In genomic region chr6:134848197-134848890, GRCm38 (mm10) we compare ENCODE assay signal across 9 mouse cellular contexts. TPM values are rescaled to one million over a fixed set of nuclear protein-coding genes. Genes with fewer than 3 reads are reported as not detected.
DNase-seq lines count a peak whose midpoint lies in the region; TF ChIP-seq lines count a peak whose summit lies in the region.
"Had no signal": no experiment of that assay in that cellular context is flagged by ENCODE, and none has a peak within 500 bp of the region (broad histone marks: within the 10 kb centered on the region; RNA-seq: fewer than 3 reads in every experiment).

No protein-coding gene starts in this region.

- no peak overlapping the region for H3K4me3 ChIP-seq in heart, adult 2 months
- H3K4me3 ChIP-seq in heart, embryonic 10.5 days = no peak overlapping the region
- H3K4me3 ChIP-seq: limb, embryonic 15.5 days had no signal

- no peak overlapping the region for H3K9ac ChIP-seq in heart, adult 2 months (ENCODE audit: low read depth, low read length)
- H3K9ac ChIP-seq: limb, embryonic 15.5 days had no signal

- no peaks in the 10 kb centered on the region for H3K4me1 ChIP-seq in heart, adult 2 months (ENCODE audit: control insufficient read depth, insufficient read depth, low read length)
- H3K4me1 ChIP-seq in heart, embryonic 10.5 days = no peaks in the 10 kb centered on the region
- H3K4me1 ChIP-seq: limb, embryonic 15.5 days had no signal

- intact Hi-C loops in heart, adult 2 months (cut with DNase I) = no loop called here
- intact Hi-C loops in gastrocnemius, postnatal 14 days (cut with DNase I; ENCODE audit: low total_unique reads) = no loop called here

- 88% methylated on average over 5 of the region's 5 CpGs for WGBS in heart, adult 2 months
- WGBS in heart, embryonic 10.5 days = 72% methylated on average over 5 of the region's 5 CpGs

- no peak for TF ChIP-seq POLR2A in heart, adult 2 months (IDR thresholded peaks at IDR 0.05; ENCODE audit: insufficient read depth, low read depth, low read length)
- TF ChIP-seq POLR2A in brain, embryonic 14.5 days (IDR thresholded peaks at IDR 0.05; ENCODE audit: borderline replicate concordance, extremely low read depth, insufficient read depth, insufficient read length, poor library complexity, severe bottlenecking) = no peak

- no peak overlapping the region for H3K27ac ChIP-seq in heart, adult 2 months
- no peak overlapping the region for H3K27ac ChIP-seq in heart, embryonic 10.5 days
- H3K27ac ChIP-seq: limb, embryonic 15.5 days had no signal

- no peak for TF ChIP-seq EP300 in heart, adult 2 months (IDR thresholded peaks at IDR 0.05; ENCODE audit: insufficient read depth, low read depth, low read length)

- DNase-seq in heart, adult 2 months = no peak
- no peak for DNase-seq in heart, embryonic 10.5 days (ENCODE audit: low spot score)
- peak; percentile 23 to 42 for DNase-seq in B cell, adult 2 months
- peak; percentile 68 for DNase-seq in brain, embryonic 14.5 days (ENCODE audit: low read depth)
- DNase-seq in kidney, postnatal 36 days = peak; percentile 69 to 82
- no peak for DNase-seq in yolk sac, embryonic 10.5 days (ENCODE audit: low spot score)
- no peak for DNase-seq in gastrocnemius, postnatal 14 days
- no peak for DNase-seq in heart, adult 8-10 months (ENCODE audit: low spot score)

- no peaks in the 10 kb centered on the region for H3K9me3 ChIP-seq in heart, embryonic 10.5 days
- H3K9me3 ChIP-seq: limb, embryonic 15.5 days had no signal

- H3K27me3 ChIP-seq in heart, adult 2 months (ENCODE audit: control insufficient read depth, insufficient read depth, low read length) = no peaks in the 10 kb centered on the region
- H3K27me3 ChIP-seq in heart, embryonic 10.5 days (ENCODE audit: insufficient read depth, poor library complexity, severe bottlenecking) = no peaks in the 10 kb centered on the region
- H3K27me3 ChIP-seq: limb, embryonic 15.5 days had no signal

- no peaks in the 10 kb centered on the region for H3K36me3 ChIP-seq in heart, adult 2 months (ENCODE audit: control insufficient read depth, insufficient read depth, low read length)
- H3K36me3 ChIP-seq in heart, embryonic 10.5 days = no peaks in the 10 kb centered on the region

- peak; percentile 57 for TF ChIP-seq CTCF in heart, adult 2 months (IDR thresholded peaks at IDR 0.05)
- TF ChIP-seq CTCF in brain, embryonic 14.5 days (IDR thresholded peaks at IDR 0.05; ENCODE audit: borderline replicate concordance, extremely low read depth, insufficient read depth, insufficient read length) = peak; percentile 48; the same call in 1 of the 2 replicates

- no peaks in the 10 kb centered on the region; the same call in 1 of the 2 replicates for H3K79me2 ChIP-seq in heart, adult 2 months (replicated peaks; ENCODE audit: control insufficient read depth, insufficient read depth, low read length)

RNA-seq across cellular contexts. Expression of gene Crebl2, which starts 18.4 kb away (rescaled TPM):
- total RNA-seq in heart, adult 2 months (2021) = 10 to 100 TPM; 12.2 to 16.2 TPM
- 9.2 and 15.3 TPM in 2 replicates for polyA plus RNA-seq in heart, adult 2 months (2012; rRNA removed)
- polyA plus RNA-seq in heart, embryonic 10.5 days (2016; fragmentation: Nextera tagmentation; extraction: Ambion mirVana) = 1.00 and 1.0 TPM in 2 replicates
- polyA plus RNA-seq in brain, embryonic 14.5 days (2012; rRNA removed) = 8.4 and 8.8 TPM in 2 replicates
- 1 to 10 TPM; 3.5 to 5.0 TPM for total RNA-seq in gastrocnemius, postnatal 14 days (2021)
- total RNA-seq in heart, adult 8-10 months (2022) = 10 to 100 TPM; 14.6 to 20.1 (median 17.0) TPM

RNA-seq across cellular contexts. Expression of gene Gpr19, which starts 50.0 kb away (rescaled TPM):
- total RNA-seq in heart, adult 2 months (2021) = 1 to 10 TPM; 3.2 to 4.8 TPM
- 4.4 and 6.1 TPM in 2 replicates for polyA plus RNA-seq in heart, adult 2 months (2012; rRNA removed)
- 9.0 and 11.8 TPM in 2 replicates for polyA plus RNA-seq in heart, embryonic 10.5 days (2016; fragmentation: Nextera tagmentation; extraction: Ambion mirVana)
- polyA plus RNA-seq in brain, embryonic 14.5 days (2012; rRNA removed) = 39.2 and 54.7 TPM in 2 replicates
- 1 to 10 TPM; 5.5 to 5.8 TPM for total RNA-seq in gastrocnemius, postnatal 14 days (2021)
- 1 to 10 TPM; 2.6 to 5.8 (median 3.9) TPM for total RNA-seq in heart, adult 8-10 months (2022)

RNA-seq across cellular contexts. Expression of gene Dusp16, which starts 55.9 kb away (rescaled TPM):
- 10 to 100 TPM; 20.9 to 23.8 TPM for total RNA-seq in heart, adult 2 months (2021)
- polyA plus RNA-seq in heart, adult 2 months (2012; rRNA removed) = 8.2 and 18.7 TPM in 2 replicates
- polyA plus RNA-seq in heart, embryonic 10.5 days (2016; fragmentation: Nextera tagmentation; extraction: Ambion mirVana) = 13.2 and 16.7 TPM in 2 replicates
- polyA plus RNA-seq in brain, embryonic 14.5 days (2012; rRNA removed) = 8.0 and 10.4 TPM in 2 replicates
- total RNA-seq in gastrocnemius, postnatal 14 days (2021) = 10 to 100 TPM; 13.5 to 14.4 TPM
- 10 to 100 TPM; 17.9 to 28.5 (median 22.5) TPM for total RNA-seq in heart, adult 8-10 months (2022)

Comparison
In these comparisons a context has a peak if more than half of its experiments do, and no peak if none do; other contexts are left out.
1. DNase-seq: peak in B cell, adult 2 months (2 of 2), brain, embryonic 14.5 days (single experiment) and kidney, postnatal 36 days (2 of 2); none in heart, adult 2 months (0 of 2), heart, embryonic 10.5 days (single experiment), yolk sac, embryonic 10.5 days (single experiment), gastrocnemius, postnatal 14 days (single experiment) and heart, adult 8-10 months (single experiment).